Mouse (Mus musculus) urinary bladder, postnatal 10 days (tissue): ENCODE data around the gene Mdm4.

Experiments
- DNase-seq: peaks from one replicate; pipeline ENCODE4 v3.0.0; 2022; ENCODE audit warnings: low spot score

Mdm4 gene

GRCm38 (mm10) chr1:133030461-133030860 is at the start of gene Mdm4:
TSS of gene Mdm4 (minus strand) at chr1:133030561.
- DNase-seq: no peak

- no peak for DNase-seq
Observed at GRCm38 (mm10) chr1:133080079-133080561, 49.8 kb upstream of the Mdm4 start.

- DNase-seq: no peak
Observed at GRCm38 (mm10) chr1:133079509-133079908, 49.1 kb upstream of the Mdm4 start.

- no peak for DNase-seq
Observed at GRCm38 (mm10) chr1:133078338-133078727, 48.0 kb upstream of the Mdm4 start.

- DNase-seq: no peak
Observed at GRCm38 (mm10) chr1:133077606-133078337, 47.4 kb upstream of the Mdm4 start.

- no peak for DNase-seq
Observed at GRCm38 (mm10) chr1:133076681-133077514, 46.5 kb upstream of the Mdm4 start.

GRCm38 (mm10) chr1:133075651-133076400 is 45.5 kb upstream of the Mdm4 start:
- DNase-seq: no peak

- no peak for DNase-seq
Observed at GRCm38 (mm10) chr1:133074541-133074940, 44.2 kb upstream of the Mdm4 start.

GRCm38 (mm10) chr1:133073327-133073856 is 43.0 kb upstream of the Mdm4 start:
- no peak for DNase-seq

GRCm38 (mm10) chr1:133071666-133072381 is 41.5 kb upstream of the Mdm4 start:
- no peak for DNase-seq

GRCm38 (mm10) chr1:133070157-133070556 is 39.8 kb upstream of the Mdm4 start:
- no peak for DNase-seq

GRCm38 (mm10) chr1:133069275-133070120 is 39.1 kb upstream of the Mdm4 start:
- no peak for DNase-seq

GRCm38 (mm10) chr1:133068669-133069274 is 38.4 kb upstream of the Mdm4 start:
- no peak for DNase-seq

- no peak for DNase-seq
Observed at GRCm38 (mm10) chr1:133068268-133068667, 37.9 kb upstream of the Mdm4 start.

- DNase-seq: no peak
Observed at GRCm38 (mm10) chr1:133063164-133063563, 32.8 kb upstream of the Mdm4 start.

GRCm38 (mm10) chr1:133060681-133061080 is 30.3 kb upstream of the Mdm4 start:
- no peak for DNase-seq

GRCm38 (mm10) chr1:133059592-133059991 is 29.2 kb upstream of the Mdm4 start:
- DNase-seq: no peak

GRCm38 (mm10) chr1:133057345-133058034 is 27.1 kb upstream of the Mdm4 start:
- no peak for DNase-seq

GRCm38 (mm10) chr1:133054326-133054725 is 24.0 kb upstream of the Mdm4 start:
- DNase-seq: no peak
